Mouse (Mus musculus) left cerebral cortex, adult 2 months (tissue): ENCODE measurements around the gene Grpel1. TPM values are rescaled to one million over a fixed set of nuclear protein-coding genes. Genes with fewer than 3 reads are reported as not detected.

ENCODE experiments used
- DNase-seq, 2 experiments: peaks; one replicate each; pipeline ENCODE4 v3.0.0; 2021 to 2022; ENCODE audit warnings: low spot score in 2 of 2, mixed read lengths in 1 of 2; ENCODE audit errors: extremely low spot score in 1 of 2
- H3K27ac ChIP-seq: fragments of 200-600 bp; 2 replicates; pipeline ENCODE4 v1.8.1; 2022
- H3K4me3 ChIP-seq: fragments of 200-600 bp; 2 replicates; pipeline ENCODE4 v1.8.1; 2022
- CTCF ChIP-seq: fragments of 200-600 bp; IDR thresholded peaks from 2 replicates; pipeline ENCODE4 v1.8.1; 2022; ENCODE audit warnings: antibody characterized with exemption, mild to moderate bottlenecking, moderate library complexity
- intact Hi-C: fragments of 180-260 bp; cut with DNase I; formaldehyde crosslinking; loops from one replicate; pipeline ENCODE4 v1.15.1; 2025
- total RNA-seq, 2 experiments: library from RNA; stranded (reverse); gene quantifications; 2 replicates each; pipeline ENCODE4 v1.2.3; 2021

The Grpel1 gene
- total RNA-seq, 2 experiments from 2014 or later: 21.0 to 22.4 TPM

GRCm38 (mm10) chr5:36445028-36445427 lies 19.8 kb upstream of the Grpel1 start:
- DNase-seq: no peak
- Histone ChIP-seq H3K27ac (no peak overlapping the region), H3K4me3 (no peak overlapping the region)
- intact Hi-C loops: no loop called here
- TF ChIP-seq CTCF: no peak

GRCm38 (mm10) chr5:36446166-36446890 lies 18.5 kb upstream of the Grpel1 start:
- no peak for TF ChIP-seq CTCF
- no peak overlapping the region for H3K27ac ChIP-seq
- no peak for DNase-seq
- H3K4me3 ChIP-seq: no peak overlapping the region
- intact Hi-C loops: no loop called here

GRCm38 (mm10) chr5:36447872-36448271 lies 16.9 kb upstream of the Grpel1 start:
- Histone ChIP-seq H3K4me3 (no peak overlapping the region), H3K27ac (no peak overlapping the region)
- no peak for TF ChIP-seq CTCF
- no peak for DNase-seq
- intact Hi-C loops: no loop called here

DNA sequence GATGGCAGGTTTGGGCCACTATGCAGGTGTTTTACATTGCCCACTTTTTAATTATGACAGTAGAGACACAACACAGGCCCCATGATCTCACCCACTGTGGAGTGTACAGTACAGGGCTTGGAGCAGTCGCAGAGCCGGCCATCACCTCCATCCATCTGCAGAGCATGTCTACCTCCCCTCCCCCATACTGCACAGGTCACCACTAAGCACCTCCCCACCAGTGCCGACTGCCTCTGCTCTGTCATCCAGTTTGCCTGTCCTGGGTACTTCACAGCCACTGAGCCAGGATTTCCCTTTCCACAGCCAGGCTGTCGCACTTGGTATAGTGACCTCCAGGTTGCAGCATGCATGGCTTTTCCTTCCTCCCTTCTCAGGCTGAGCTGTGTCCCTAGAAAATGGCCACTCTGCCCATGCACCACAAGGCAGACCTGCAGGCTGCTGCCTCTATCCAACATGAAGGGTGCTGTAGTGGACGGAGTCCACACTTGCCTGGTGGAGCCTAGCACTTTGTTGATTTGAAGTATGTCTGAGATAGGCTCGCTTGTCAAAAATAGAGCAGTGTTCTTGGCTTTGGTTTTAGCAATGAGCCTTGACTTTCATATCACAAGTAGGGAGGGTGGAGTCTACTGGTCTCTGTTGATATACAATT lies 15.0 kb upstream of the Grpel1 start:
- intact Hi-C loops: no loop called here
- TF ChIP-seq CTCF: no peak
- H3K27ac ChIP-seq: no peak overlapping the region
- DNase-seq: no peak
- H3K4me3 ChIP-seq: no peak overlapping the region

- intact Hi-C loops: no loop called here
- TF ChIP-seq CTCF: no peak
- Histone ChIP-seq H3K27ac (no peak overlapping the region), H3K4me3 (no peak overlapping the region)
- no peak for DNase-seq
These were observed 13.7 kb upstream of the Grpel1 start for GRCm38 (mm10) chr5:36451119-36451518.

DNA sequence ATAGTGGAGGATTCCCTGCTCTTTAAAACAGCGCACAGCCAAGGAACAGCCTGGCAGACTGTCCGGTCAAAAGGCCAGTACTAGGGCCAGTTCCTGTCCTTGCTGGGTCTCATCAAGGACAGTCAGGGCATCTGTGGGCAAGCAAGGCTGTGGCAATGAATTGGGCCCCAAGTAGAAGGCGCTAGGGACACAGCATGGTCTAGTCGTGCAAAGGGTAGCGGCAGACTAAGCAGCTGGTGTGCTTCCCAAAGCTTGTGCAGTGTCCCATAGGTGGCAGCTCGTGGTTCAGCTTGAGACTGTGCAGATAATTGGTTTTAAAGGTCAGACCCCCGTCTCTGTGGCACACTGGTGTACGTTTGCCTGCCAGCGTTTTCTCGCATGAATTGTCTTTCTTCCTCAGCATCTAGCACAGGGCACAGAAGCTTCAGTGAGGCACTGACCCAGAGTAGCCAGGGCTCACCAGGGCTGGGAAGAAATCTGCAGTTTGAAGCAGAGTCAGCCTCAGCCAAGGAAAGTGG lies 12.9 kb upstream of the Grpel1 start:
- no peak for DNase-seq
- TF ChIP-seq CTCF: no peak
- Histone ChIP-seq H3K27ac (no peak overlapping the region), H3K4me3 (no peak overlapping the region)
- intact Hi-C loops: no loop called here

DNA sequence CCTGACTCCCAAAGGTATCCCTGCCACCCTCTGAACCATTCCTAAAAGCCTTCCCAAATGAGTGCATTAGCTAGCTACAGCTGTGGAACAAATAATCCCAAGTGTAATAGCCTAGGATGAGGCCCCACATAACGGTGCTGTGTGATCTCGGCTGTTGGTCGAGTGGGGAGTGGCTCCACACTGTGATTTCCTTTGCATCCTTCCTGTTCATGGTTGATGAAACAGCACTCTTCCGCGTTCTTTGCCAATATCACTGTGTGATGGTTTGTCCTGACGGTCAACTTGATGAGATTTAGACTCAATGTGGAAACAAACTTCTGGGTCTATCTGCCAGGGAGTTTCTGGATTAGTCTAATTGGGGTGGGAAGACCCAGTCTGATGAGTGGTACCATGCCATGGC lies 12.0 kb upstream of the Grpel1 start:
- intact Hi-C loops: no loop called here
- TF ChIP-seq CTCF: no peak
- Histone ChIP-seq H3K27ac (no peak overlapping the region), H3K4me3 (no peak overlapping the region)
- no peak for DNase-seq

DNA sequence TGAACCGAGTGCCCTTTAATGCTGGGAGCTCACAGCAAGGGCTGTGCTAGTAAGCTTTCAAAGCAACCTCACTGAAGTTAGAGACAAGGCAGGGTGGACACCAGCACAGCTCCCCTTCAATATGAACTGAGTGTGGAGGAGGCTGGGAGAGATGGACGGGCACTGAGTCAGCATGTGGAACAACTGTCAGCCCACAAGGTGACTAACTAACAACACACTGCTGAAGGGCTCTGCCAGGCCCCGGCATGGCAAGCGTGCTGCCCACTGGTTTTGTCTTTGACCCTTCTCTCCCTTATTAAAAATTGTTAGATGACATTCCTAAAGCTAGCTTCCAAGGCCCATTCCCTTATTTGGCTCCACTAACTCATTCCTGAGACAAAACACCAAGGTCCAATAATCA lies 7.1 kb upstream of the Grpel1 start:
- TF ChIP-seq CTCF: no peak
- intact Hi-C loops: loop anchor here (2.0 kb wide), 1 partner anchor 475 kb away; no protein-coding TSS in a partner anchor

DNA sequence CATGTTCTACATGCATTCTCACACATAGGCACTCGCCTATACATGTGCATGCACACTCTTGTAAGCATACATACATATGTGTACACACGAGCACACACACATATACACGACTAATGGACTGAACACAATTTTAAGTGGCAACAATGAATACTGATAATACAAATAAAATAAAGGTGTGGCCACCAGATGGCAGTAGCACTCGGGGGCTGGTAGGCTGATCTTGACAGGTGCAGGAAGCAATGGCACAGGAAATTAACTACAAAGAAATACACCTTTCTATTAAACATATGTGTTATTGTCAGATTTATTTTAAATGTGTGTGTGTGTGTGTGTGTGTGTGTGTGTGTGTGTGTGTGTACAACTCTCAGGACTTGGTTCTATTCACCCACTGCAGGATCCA lies 5.9 kb upstream of the Grpel1 start:
- DNase-seq: peak in 1 of 2 experiments; percentile 39
- intact Hi-C loops: loop anchor here (2.0 kb wide), 1 partner anchor 476 kb away; no protein-coding TSS in a partner anchor
- no peak overlapping the region for H3K4me3 ChIP-seq
- TF ChIP-seq CTCF: peak; percentile 66
- no peak overlapping the region for H3K27ac ChIP-seq

More for the DNA sequence above, 7.1 kb upstream of the Grpel1 start:
- Histone ChIP-seq H3K27ac (no peak overlapping the region), H3K4me3 (no peak overlapping the region)
- DNase-seq: no peak

DNA sequence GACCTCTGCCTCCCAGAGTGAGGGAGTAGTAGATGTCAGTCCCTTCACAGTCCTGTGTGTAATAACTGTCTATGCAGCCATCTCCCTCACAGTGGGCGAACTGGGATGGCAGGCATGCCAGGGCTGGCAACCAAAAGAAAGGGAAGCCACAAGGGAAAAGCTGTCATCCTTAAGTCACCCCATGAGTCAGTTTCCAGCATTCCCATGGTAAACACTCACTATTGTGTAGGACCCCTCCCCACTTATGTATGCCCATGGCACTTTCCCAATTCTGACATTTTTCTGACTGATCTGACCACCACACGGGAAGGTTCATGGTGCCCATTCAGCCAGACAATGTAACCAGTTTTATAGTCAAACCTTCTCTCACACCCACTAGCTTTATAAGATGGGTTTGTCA lies 4.1 kb upstream of the Grpel1 start:
- intact Hi-C loops: loop anchor here (5.0 kb wide), 2 partner anchors 137 to 428 kb away; no protein-coding TSS in a partner anchor
- DNase-seq: no peak
- Histone ChIP-seq H3K4me3 (no peak overlapping the region), H3K27ac (no peak overlapping the region)
- TF ChIP-seq CTCF: no peak

GRCm38 (mm10) chr5:36461231-36461630 lies 3.6 kb upstream of the Grpel1 start:
- no peak for TF ChIP-seq CTCF
- intact Hi-C loops: loop anchor here (5.0 kb wide), 2 partner anchors 136 to 429 kb away; no protein-coding TSS in a partner anchor
- no peak for DNase-seq
- Histone ChIP-seq H3K4me3 (no peak overlapping the region), H3K27ac (no peak overlapping the region)

- intact Hi-C loops: loop anchor here (1.0 to 5.0 kb wide), 4 partner anchors 120 to 431 kb away; no protein-coding TSS in a partner anchor
- H3K27ac ChIP-seq: no peak overlapping the region
- peak; percentile 70 to 80 for DNase-seq
- H3K4me3 ChIP-seq: no peak overlapping the region
- peak; percentile 94 for TF ChIP-seq CTCF
These were observed 2.0 kb upstream of the Grpel1 start for GRCm38 (mm10) chr5:36462810-36463209.
